Mouse (Mus musculus) embryonic facial prominence, embryonic 15.5 days (tissue): ENCODE measurements around the gene Dusp6. TPM values are rescaled to one million over a fixed set of nuclear protein-coding genes. Genes with fewer than 3 reads are reported as not detected.

Experiments
- ATAC-seq: fragments of 200-750 bp; cut with Nextera tagmentation; 2 replicates; pipeline ENCODE4 v1.8.0; 2017; ENCODE audit warnings: low read depth, moderate TSS enrichment; ENCODE audit not compliant: insufficient number of reproducible peaks, low FRiP score, low TSS enrichment
- H3K27ac ChIP-seq: fragments of 300-500 bp; sonication (generic); replicated peaks from 2 replicates; pipeline ENCODE4 v1.5.1; 2015; ENCODE audit warnings: mild to moderate bottlenecking, inconsistent platforms
- H3K27me3 ChIP-seq: fragments of 300-500 bp; sonication (generic); 2 replicates; pipeline ENCODE4 v1.6.1; 2015; ENCODE audit warnings: inconsistent platforms
- H3K36me3 ChIP-seq: fragments of 300-500 bp; sonication (generic); 2 replicates; pipeline ENCODE4 v1.6.1; 2015; ENCODE audit warnings: mild to moderate bottlenecking, inconsistent platforms
- H3K4me1 ChIP-seq: fragments of 300-500 bp; sonication (generic); 2 replicates; pipeline ENCODE4 v1.6.1; 2015; ENCODE audit warnings: inconsistent platforms
- H3K4me2 ChIP-seq: fragments of 300-500 bp; sonication (generic); replicated peaks from 2 replicates; pipeline ENCODE4 v1.6.1; 2015; ENCODE audit warnings: mild to moderate bottlenecking, inconsistent platforms
- H3K4me3 ChIP-seq: fragments of 300-500 bp; sonication (generic); replicated peaks from 2 replicates; pipeline ENCODE4 v1.5.1; 2015; ENCODE audit warnings: mild to moderate bottlenecking, inconsistent platforms
- H3K9ac ChIP-seq: fragments of 300-500 bp; sonication (generic); 2 replicates; pipeline ENCODE4 v1.6.1; 2015; ENCODE audit warnings: inconsistent platforms
- H3K9me3 ChIP-seq: fragments of 300-500 bp; sonication (generic); replicated peaks from 2 replicates; pipeline ENCODE4 v1.6.1; 2016; ENCODE audit warnings: inconsistent platforms
- WGBS: fragments of 180-500 bp; shearing (Covaris S2); methylation state at CpG from one replicate; pipeline ENCODE4 v1.1.7; 2015; 5-methylcytosine and 5-hydroxymethylcytosine counted together
- polyA plus RNA-seq: library from polyadenylated mRNA; unstranded; fragments of >200 nt; fragmentation: Nextera tagmentation; extraction: Ambion mirVana; gene quantifications from 2 replicates; pipeline ENCODE4 v1.2.1, GENCODE M21; 2015

Dusp6 gene
- polyA plus RNA-seq, 1 experiment from 2014 or later = 65.2 TPM

GRCm38 (mm10) chr10:99250874-99251281 is 12.2 kb upstream of the Dusp6 start:
- Histone ChIP-seq H3K4me3 (no peak overlapping the region), H3K4me2 (no peak overlapping the region), H3K36me3 (no peaks in the 10 kb centered on the region), H3K9me3 (no peaks in the 10 kb centered on the region), H3K27ac (no peak overlapping the region), H3K27me3 (no peaks in the 10 kb centered on the region), H3K4me1 (no peaks in the 10 kb centered on the region), H3K9ac (no peak overlapping the region)
- 75% methylated on average over 11 of the region's 11 CpGs for WGBS
- ATAC-seq = no peak

GRCm38 (mm10) chr10:99253412-99253811 is 9.6 kb upstream of the Dusp6 start:
- no peak for ATAC-seq
- WGBS = 88% methylated on average over 2 of the region's 2 CpGs

GRCm38 (mm10) chr10:99255830-99256570 is 7.0 kb upstream of the Dusp6 start:
- no peaks in the 10 kb centered on the region for H3K9me3 ChIP-seq
- H3K4me2 ChIP-seq = no peak overlapping the region
- no peak overlapping the region for H3K4me3 ChIP-seq
- 84% methylated on average over 10 of the region's 10 CpGs for WGBS
- no peaks in the 10 kb centered on the region for H3K36me3 ChIP-seq
- no peaks in the 10 kb centered on the region for H3K27me3 ChIP-seq
- ATAC-seq = no peak
- H3K9ac ChIP-seq = no peak overlapping the region
- H3K27ac ChIP-seq = no peak overlapping the region
- H3K4me1 ChIP-seq = peaks cover 7% of the 10 kb centered on the region; the same call in 1 of the 2 replicates

More at GRCm38 (mm10) chr10:99253412-99253811, 9.6 kb upstream of the Dusp6 start:
- no peaks in the 10 kb centered on the region for H3K27me3 ChIP-seq
- H3K4me3 ChIP-seq = no peak overlapping the region
- no peaks in the 10 kb centered on the region for H3K9me3 ChIP-seq
- H3K4me1 ChIP-seq = no peaks in the 10 kb centered on the region
- H3K27ac ChIP-seq = no peak overlapping the region
- no peaks in the 10 kb centered on the region for H3K36me3 ChIP-seq
- no peak overlapping the region for H3K4me2 ChIP-seq
- no peak overlapping the region for H3K9ac ChIP-seq

GRCm38 (mm10) chr10:99257531-99257930 is 5.5 kb upstream of the Dusp6 start:
- Histone ChIP-seq H3K4me1 (peaks cover 13% of the 10 kb centered on the region; the same call in 1 of the 2 replicates), H3K9ac (no peak overlapping the region), H3K4me3 (no peak overlapping the region), H3K36me3 (no peaks in the 10 kb centered on the region), H3K27me3 (no peaks in the 10 kb centered on the region), H3K9me3 (no peaks in the 10 kb centered on the region), H3K27ac (no peak overlapping the region), H3K4me2 (no peak overlapping the region)
- 62% methylated on average over 5 of the region's 5 CpGs for WGBS
- ATAC-seq = no peak

GRCm38 (mm10) chr10:99259840-99260239 is 3.2 kb upstream of the Dusp6 start:
- no peaks in the 10 kb centered on the region for H3K27me3 ChIP-seq
- WGBS = 80% methylated on average over 8 of the region's 8 CpGs
- no peak overlapping the region for H3K4me2 ChIP-seq
- H3K9me3 ChIP-seq = no peaks in the 10 kb centered on the region
- H3K4me3 ChIP-seq = no peak overlapping the region
- no peak overlapping the region for H3K9ac ChIP-seq
- no peak overlapping the region for H3K27ac ChIP-seq
- ATAC-seq = no peak
- H3K36me3 ChIP-seq = no peaks in the 10 kb centered on the region
- H3K4me1 ChIP-seq = peaks cover 19% of the 10 kb centered on the region

- under 1% methylated on average over 30 of the region's 30 CpGs for WGBS
- peak; percentile 0; the same call in 1 of the 2 replicates for ATAC-seq
- peak overlapping the region; percentile 70 for H3K4me3 ChIP-seq
Observed at GRCm38 (mm10) chr10:99261151-99261635, 1.8 kb upstream of the Dusp6 start.

GRCm38 (mm10) chr10:99261636-99262318 is 1.3 kb upstream of the Dusp6 start:
- Histone ChIP-seq H3K9me3 (no peaks in the 10 kb centered on the region), H3K9ac (peak overlapping the region; percentile 80), H3K36me3 (no peaks in the 10 kb centered on the region), H3K27me3 (no peaks in the 10 kb centered on the region), H3K4me1 (peaks cover 30% of the 10 kb centered on the region), H3K4me3 (peak overlapping the region; percentile 70), H3K4me2 (peak overlapping the region; percentile 89), H3K27ac (peak overlapping the region; percentile 98)
- under 1% methylated on average over 62 of the region's 62 CpGs for WGBS
- peak; percentile 65 for ATAC-seq

More at GRCm38 (mm10) chr10:99261151-99261635, 1.8 kb upstream of the Dusp6 start:
- H3K27ac ChIP-seq = peak overlapping the region; percentile 98
- peak overlapping the region; percentile 89 for H3K4me2 ChIP-seq
- H3K4me1 ChIP-seq = peaks cover 27% of the 10 kb centered on the region
- no peaks in the 10 kb centered on the region for H3K9me3 ChIP-seq
- H3K9ac ChIP-seq = peak overlapping the region; percentile 80
- no peaks in the 10 kb centered on the region for H3K27me3 ChIP-seq
- H3K36me3 ChIP-seq = no peaks in the 10 kb centered on the region

GRCm38 (mm10) chr10:99262319-99262866 is 638 bp upstream of the Dusp6 start:
- no peaks in the 10 kb centered on the region for H3K27me3 ChIP-seq
- no peaks in the 10 kb centered on the region for H3K36me3 ChIP-seq
- H3K27ac ChIP-seq = peak overlapping the region; percentile 98
- H3K4me1 ChIP-seq = peaks cover 30% of the 10 kb centered on the region
- H3K4me2 ChIP-seq = peak overlapping the region; percentile 89
- WGBS = 0% methylated on average over 20 of the region's 20 CpGs
- peak overlapping the region; percentile 70 for H3K4me3 ChIP-seq
- 0 out of 2 replicates have a peak, but pooled peaks have one; percentile 9 for ATAC-seq
- no peaks in the 10 kb centered on the region for H3K9me3 ChIP-seq
- H3K9ac ChIP-seq = peak overlapping the region; percentile 80

- H3K27ac ChIP-seq = peak overlapping the region; percentile 98
- no peaks in the 10 kb centered on the region for H3K27me3 ChIP-seq
- peak overlapping the region; percentile 70 for H3K4me3 ChIP-seq
- H3K4me1 ChIP-seq = peaks cover 37% of the 10 kb centered on the region
- peak overlapping the region; percentile 81 for H3K9ac ChIP-seq
- H3K36me3 ChIP-seq = no peaks in the 10 kb centered on the region
- ATAC-seq = no peak
- H3K9me3 ChIP-seq = no peaks in the 10 kb centered on the region
- under 1% methylated on average over 66 of the region's 66 CpGs for WGBS
- H3K4me2 ChIP-seq = peak overlapping the region; percentile 89
Observed at GRCm38 (mm10) chr10:99263419-99264221, 589 bp downstream of the Dusp6 start.

GRCm38 (mm10) chr10:99264301-99265010 is 1.4 kb downstream of the Dusp6 start:
- Histone ChIP-seq H3K9me3 (no peaks in the 10 kb centered on the region), H3K27me3 (no peaks in the 10 kb centered on the region), H3K4me3 (peak overlapping the region; percentile 70), H3K9ac (peak overlapping the region; percentile 81), H3K4me1 (peaks cover 45% of the 10 kb centered on the region), H3K36me3 (no peaks in the 10 kb centered on the region), H3K4me2 (peak overlapping the region; percentile 89), H3K27ac (peak overlapping the region; percentile 98)
- 3% methylated on average over 26 of the region's 26 CpGs for WGBS
- ATAC-seq = no peak
